Mouse (Mus musculus) inflammation-experienced regulatory T-cells, adult 6 months (primary cell): ENCODE measurements around the gene Lyrm7. TPM values are rescaled to one million over a fixed set of nuclear protein-coding genes. Genes with fewer than 3 reads are reported as not detected.
A peak's percentile ranks its signal among the peaks of the same experiment; 100 is the strongest.
"Not testable (repeated sequence)": the region's sequence is repeated elsewhere in the genome, so short reads cannot be mapped to it uniquely, and the experiment has no call there.

ENCODE experiments used
- ATAC-seq: one replicate; pipeline ENCODE4 v1.8.0; 2017
- polyA plus RNA-seq, 3 experiments: library from polyadenylated mRNA; unstranded; fragments of 100-300 nt; shearing (Covaris generic); gene quantifications; one replicate each; pipeline ENCODE4 v1.2.1; 2017

Lyrm7 gene
- 1 to 10 TPM; 3.4 to 6.4 (median 3.7) TPM for polyA plus RNA-seq

GRCm38 (mm10) chr11:54860256-54861038 is at the start of gene Lyrm7:
TSS of gene Lyrm7 (minus strand) at chr11:54860916.
- ATAC-seq, result peak; percentile 93

DNA sequence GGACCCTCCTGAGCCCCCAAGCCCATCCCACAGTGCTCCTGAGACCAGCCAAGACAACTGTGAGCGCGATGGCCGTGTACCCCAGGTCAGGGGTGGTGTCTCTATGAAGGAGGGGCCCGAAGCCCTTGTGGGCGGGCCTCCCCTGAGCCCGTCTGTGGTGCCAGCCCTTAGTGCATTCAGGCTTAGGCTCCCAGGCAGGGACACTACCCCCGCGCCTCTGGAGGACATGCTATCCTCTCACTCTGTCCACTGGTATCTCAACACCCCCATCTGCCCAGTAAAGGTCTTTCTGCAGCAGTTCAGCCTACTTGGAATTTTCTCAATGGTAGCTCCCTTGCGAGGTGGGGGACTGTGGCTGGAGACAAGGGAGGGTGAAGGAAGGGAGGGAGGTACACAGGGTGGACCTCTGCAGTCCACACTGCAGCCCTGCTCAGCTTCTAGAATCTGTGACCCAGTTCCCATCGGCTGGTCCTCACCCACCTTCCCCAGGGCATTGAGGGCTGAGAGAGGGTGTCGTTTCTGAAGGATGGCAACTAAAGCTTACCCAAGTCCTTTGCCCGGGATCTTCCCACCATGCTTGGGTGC is 49.5 kb upstream of the Lyrm7 start:
- ATAC-seq, result no peak

DNA sequence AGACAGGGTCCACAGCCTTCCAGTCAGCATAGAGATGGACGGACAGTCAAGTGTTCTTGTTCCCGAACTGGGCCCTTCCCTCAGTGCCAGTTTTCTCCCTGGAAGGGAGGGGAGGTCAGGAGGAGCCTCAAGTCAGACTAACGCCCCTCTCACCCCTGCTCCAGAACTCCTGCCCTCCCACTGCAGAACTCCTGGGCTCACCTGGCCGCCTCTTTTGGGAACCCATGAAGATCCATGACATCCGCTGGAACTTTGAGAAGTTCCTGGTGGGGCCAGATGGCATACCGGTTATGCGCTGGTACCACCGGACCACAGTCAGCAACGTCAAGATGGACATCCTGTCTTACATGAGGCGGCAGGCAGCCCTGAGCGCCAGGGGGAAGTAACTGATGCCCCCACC is 48.6 kb upstream of the Lyrm7 start:
- no peak for ATAC-seq

- ATAC-seq, result no peak
These were observed 46.5 kb upstream of the Lyrm7 start for GRCm38 (mm10) chr11:54907259-54907658.

GRCm38 (mm10) chr11:54906466-54906865 is 45.8 kb upstream of the Lyrm7 start:
- no peak for ATAC-seq

GRCm38 (mm10) chr11:54905931-54906330 is 45.2 kb upstream of the Lyrm7 start:
- no peak for ATAC-seq

GRCm38 (mm10) chr11:54905086-54905485 is 44.4 kb upstream of the Lyrm7 start:
- ATAC-seq, result no peak

- peak; percentile 52 for ATAC-seq
These were observed 43.4 kb upstream of the Lyrm7 start for GRCm38 (mm10) chr11:54903940-54904706.

GRCm38 (mm10) chr11:54903339-54903738 is 42.6 kb upstream of the Lyrm7 start:
- ATAC-seq, result no peak

- ATAC-seq, result no peak
These were observed 41.9 kb upstream of the Lyrm7 start, which contains the start of gene Gpx3 for GRCm38 (mm10) chr11:54902333-54903323. TSS of gene Gpx3 (plus strand) at chr11:54902453.

DNA sequence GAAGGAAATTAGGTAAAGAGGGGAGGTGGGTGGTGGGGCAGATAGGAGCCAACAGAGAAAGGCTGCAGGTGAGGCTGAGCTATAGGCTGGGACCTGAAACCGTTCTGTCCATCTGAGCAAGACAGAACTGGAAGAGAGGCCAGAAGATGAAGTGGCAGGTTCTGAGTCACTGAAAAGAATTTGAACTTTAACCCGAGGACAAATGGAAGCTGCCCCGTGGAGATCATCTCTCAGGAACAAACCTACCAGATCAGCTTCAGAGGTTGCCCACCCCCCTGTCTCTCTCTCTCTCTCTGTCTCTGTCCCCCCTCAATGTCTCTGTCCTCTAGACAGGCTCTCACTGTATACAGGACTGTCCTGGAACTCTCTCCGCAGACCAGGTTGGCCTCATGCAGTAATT is 38.9 kb upstream of the Lyrm7 start:
- ATAC-seq, result no peak

DNA sequence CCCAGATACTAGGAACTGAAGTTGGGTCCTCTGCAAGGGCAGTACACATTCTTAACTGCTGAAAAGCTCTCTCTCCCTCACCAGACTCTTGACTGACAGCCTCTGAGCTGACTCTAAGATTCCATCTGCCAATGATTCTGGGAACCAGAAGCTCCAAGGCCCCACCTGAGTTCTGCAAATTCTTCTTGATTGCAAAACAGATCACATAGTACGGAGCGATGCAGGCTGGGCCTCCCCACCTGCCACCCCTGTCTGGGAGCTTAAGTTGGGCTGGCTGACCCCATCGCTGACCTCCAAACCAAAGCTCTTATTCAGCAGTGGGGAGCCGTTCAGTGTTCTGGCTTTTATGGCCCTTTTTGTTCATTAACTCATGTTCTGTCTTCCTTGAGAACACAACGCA is 36.8 kb upstream of the Lyrm7 start:
- no peak for ATAC-seq

GRCm38 (mm10) chr11:54896646-54897045 is 35.9 kb upstream of the Lyrm7 start:
- ATAC-seq, result not testable (repeated sequence)

DNA sequence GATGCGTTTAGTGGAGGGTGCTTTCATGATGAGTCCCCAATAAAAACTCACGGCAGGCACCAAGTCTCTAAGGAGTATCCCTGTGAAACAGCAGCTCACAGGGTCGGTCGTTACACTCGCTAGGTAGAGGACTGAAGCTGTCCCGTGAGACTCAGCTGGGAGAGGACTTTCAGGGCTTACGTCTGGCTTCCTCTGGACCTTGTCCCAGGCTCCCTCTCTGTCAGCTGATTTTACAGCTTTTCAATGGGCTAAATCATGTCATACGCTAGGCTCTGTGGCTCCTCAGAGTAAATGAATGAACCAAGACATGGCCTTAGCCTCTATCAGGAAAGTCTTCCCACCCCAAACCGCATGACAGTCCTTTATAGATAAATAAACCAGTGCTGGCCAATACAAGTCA is 33.9 kb upstream of the Lyrm7 start:
- no peak for ATAC-seq

DNA sequence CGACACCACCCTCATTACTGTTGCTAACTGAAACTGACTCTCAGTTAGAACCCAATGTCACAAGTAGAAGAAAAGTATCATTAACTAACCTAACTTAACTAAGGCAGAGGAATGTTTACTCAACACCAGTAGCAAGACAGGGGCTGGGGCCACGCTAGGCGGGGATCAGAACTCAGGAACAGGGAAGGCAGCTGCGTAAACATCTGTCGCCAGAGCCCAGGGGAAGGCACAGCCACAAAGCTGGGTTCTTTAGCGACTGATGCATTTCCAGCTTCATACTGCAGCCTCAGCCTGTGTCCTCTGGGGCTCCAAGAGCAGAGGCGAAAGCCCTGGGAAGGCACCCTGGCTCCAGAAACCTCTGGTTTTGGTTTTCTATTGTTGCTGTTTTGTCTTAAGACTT is 31.4 kb upstream of the Lyrm7 start:
- no peak for ATAC-seq

GRCm38 (mm10) chr11:54891341-54891740 is 30.6 kb upstream of the Lyrm7 start:
- ATAC-seq, result no peak

DNA sequence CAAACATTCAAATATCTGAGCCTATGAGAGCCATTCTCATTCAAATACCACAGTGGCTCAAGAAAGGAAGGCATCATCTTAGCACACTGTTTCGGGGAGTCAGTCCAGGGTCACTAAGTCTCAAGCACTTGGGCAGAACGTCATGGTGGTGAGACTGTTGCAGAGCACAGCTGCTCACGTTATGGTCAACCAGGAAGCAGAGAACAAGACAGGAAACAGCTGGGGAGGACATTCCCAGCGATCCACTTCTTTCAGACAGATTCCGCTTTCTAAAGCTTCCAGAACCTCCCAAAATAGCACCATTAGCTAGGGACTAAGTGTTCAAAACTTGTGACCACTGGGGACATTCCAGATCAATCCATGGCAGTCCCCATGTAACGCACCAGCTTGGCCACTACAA is 27.2 kb upstream of the Lyrm7 start:
- no peak for ATAC-seq

GRCm38 (mm10) chr11:54885406-54885805 is 24.7 kb upstream of the Lyrm7 start:
- ATAC-seq, result no peak

DNA sequence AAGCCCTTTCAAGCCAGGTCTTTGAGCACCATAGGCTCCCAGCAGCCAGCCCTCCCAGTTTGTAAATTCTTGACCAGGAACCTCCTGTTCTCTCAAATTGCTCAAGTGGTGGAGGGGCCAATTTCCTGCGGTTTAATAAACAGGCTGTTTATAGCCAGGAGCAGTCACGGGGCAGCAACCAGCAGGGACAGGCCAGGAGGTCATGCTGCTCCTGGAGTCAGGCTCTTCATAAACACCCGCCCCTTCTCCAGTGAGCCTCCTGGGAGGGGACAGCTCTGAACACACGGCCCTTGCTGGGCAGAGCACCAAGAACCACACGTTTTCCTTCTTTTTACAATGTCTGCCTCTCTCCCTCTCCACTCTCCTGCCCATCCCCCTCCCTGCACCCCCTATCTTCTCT is 24.2 kb upstream of the Lyrm7 start:
- no peak for ATAC-seq

- ATAC-seq, result peak; percentile 54
These were observed 23.6 kb upstream of the Lyrm7 start for GRCm38 (mm10) chr11:54884197-54884828.

- ATAC-seq, result no peak
These were observed 22.0 kb upstream of the Lyrm7 start for GRCm38 (mm10) chr11:54882671-54883070.

DNA sequence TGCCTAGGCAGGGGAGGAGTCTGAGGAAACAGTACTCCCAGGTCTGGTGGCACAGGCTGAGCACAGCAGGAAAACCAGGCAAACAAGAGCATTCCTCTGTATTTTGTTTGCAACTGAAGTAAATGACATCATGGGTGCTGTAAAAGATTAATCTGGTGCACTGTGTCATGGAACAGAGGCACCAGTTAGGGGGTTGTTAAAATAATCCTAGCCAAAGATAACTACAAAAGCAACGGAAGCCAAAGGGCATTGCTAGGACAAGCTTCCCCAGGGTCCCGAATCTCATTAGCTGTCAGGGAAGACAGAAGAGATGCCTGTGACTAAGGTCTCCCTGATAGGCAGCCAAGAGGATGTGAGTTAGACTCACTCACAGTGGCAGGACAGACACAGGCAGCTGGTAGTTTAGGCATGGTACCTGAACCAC is 20.3 kb upstream of the Lyrm7 start:
- ATAC-seq, result no peak
